Mouse (Mus musculus) lung, embryonic 16.5 days (tissue): ENCODE measurements at regions not wholly inside any gene's neighbourhood (a gene's known extent, or its start where the extent isn't known, plus 50 kb on each side); places are given as distances from the start of the nearest gene placed in this dataset.

Experiments
- ATAC-seq: fragments of 200-750 bp; cut with Nextera tagmentation; 2 replicates; pipeline ENCODE4 v1.8.0; 2017; ENCODE audit warnings: low read depth, mild to moderate bottlenecking, moderate library complexity
- H3K27ac ChIP-seq: fragments of 300-500 bp; sonication (generic); 2 replicates; pipeline ENCODE4 v1.5.1; 2014; ENCODE audit warnings: mild to moderate bottlenecking, control low read depth, low read length
- H3K27me3 ChIP-seq: fragments of 300-500 bp; sonication (generic); 2 replicates; pipeline ENCODE4 v1.6.1; 2014; ENCODE audit warnings: low read depth, low read length, mixed read lengths; ENCODE audit not compliant: control insufficient read depth, insufficient read depth
- H3K36me3 ChIP-seq: fragments of 300-500 bp; sonication (generic); 2 replicates; pipeline ENCODE4 v1.6.1; 2014; ENCODE audit warnings: low read length; ENCODE audit not compliant: control insufficient read depth, insufficient read depth
- H3K4me1 ChIP-seq: fragments of 300-500 bp; sonication (generic); replicated peaks from 2 replicates; pipeline ENCODE4 v1.6.1; 2014; ENCODE audit warnings: low read length, mixed read lengths; ENCODE audit not compliant: control insufficient read depth, insufficient read depth
- H3K4me2 ChIP-seq: fragments of 300-500 bp; sonication (generic); 2 replicates; pipeline ENCODE4 v1.6.1; 2014; ENCODE audit warnings: low read depth, low read length, control low read depth
- H3K4me3 ChIP-seq: fragments of 300-500 bp; sonication (generic); 2 replicates; pipeline ENCODE4 v1.5.1; 2014; ENCODE audit warnings: mild to moderate bottlenecking, low read length, control low read depth
- H3K9ac ChIP-seq: fragments of 300-500 bp; sonication (generic); 2 replicates; pipeline ENCODE4 v1.6.1; 2014; ENCODE audit warnings: low read length, control low read depth
- H3K9me3 ChIP-seq: fragments of 300-500 bp; sonication (generic); 2 replicates; pipeline ENCODE4 v1.6.1; 2016; ENCODE audit warnings: low read length; ENCODE audit not compliant: control insufficient read depth
- WGBS: fragments of 180-500 bp; shearing (Covaris S2); extraction: QIAGEN DNeasy Blood & Tissue Kit; methylation state at CpG from one replicate; pipeline ENCODE4 v1.1.7; 2014; 5-methylcytosine and 5-hydroxymethylcytosine counted together

DNA sequence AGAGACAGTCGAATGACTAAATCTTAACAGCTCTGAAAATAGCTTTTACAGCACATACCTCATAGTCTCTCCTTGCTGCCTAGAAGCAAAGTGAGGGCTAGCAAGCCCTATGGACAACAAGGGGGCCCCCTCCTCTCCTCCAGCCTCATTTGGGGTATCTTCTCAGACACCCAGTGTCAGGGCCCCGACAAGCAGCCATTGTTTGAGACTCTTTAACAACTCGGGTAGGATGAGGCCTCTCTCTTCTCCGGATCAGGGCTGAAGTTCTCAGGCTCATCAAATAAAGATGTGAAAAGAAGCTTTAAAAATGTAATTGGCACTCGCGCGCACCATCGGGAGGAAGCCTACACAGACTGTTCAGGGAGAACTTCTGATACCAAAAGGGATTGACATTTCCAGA is 71.8 kb upstream of the Tlk1 start:
- no peaks in the 10 kb centered on the region; the same call in 1 of the 2 replicates for H3K27me3 ChIP-seq
- H3K9me3 ChIP-seq = no peaks in the 10 kb centered on the region
- H3K36me3 ChIP-seq = no peaks in the 10 kb centered on the region
- H3K4me2 ChIP-seq = no peak overlapping the region
- no peak for ATAC-seq
- no peak overlapping the region for H3K27ac ChIP-seq
- no peak overlapping the region for H3K9ac ChIP-seq
- 89% methylated on average over 8 of the region's 8 CpGs for WGBS
- no peaks in the 10 kb centered on the region; the same call in 1 of the 2 replicates for H3K4me1 ChIP-seq
- no peak overlapping the region for H3K4me3 ChIP-seq

GRCm38 (mm10) chr2:70889522-70890100 is 64.1 kb upstream of the Tlk1 start:
- Histone ChIP-seq H3K4me3 (no peak overlapping the region), H3K27me3 (no peaks in the 10 kb centered on the region), H3K9me3 (no peaks in the 10 kb centered on the region), H3K9ac (no peak overlapping the region), H3K4me1 (no peaks in the 10 kb centered on the region), H3K27ac (no peak overlapping the region), H3K36me3 (no peaks in the 10 kb centered on the region), H3K4me2 (no peak overlapping the region)
- WGBS = 42% methylated on average over 5 of the region's 5 CpGs
- ATAC-seq = no peak

- 70% methylated on average over 5 of the region's 5 CpGs for WGBS
- H3K9ac ChIP-seq = no peak overlapping the region
- no peak overlapping the region for H3K4me2 ChIP-seq
- H3K9me3 ChIP-seq = no peaks in the 10 kb centered on the region
- H3K4me1 ChIP-seq = no peaks in the 10 kb centered on the region
- no peaks in the 10 kb centered on the region for H3K36me3 ChIP-seq
- H3K27ac ChIP-seq = no peak overlapping the region
- no peak for ATAC-seq
- H3K4me3 ChIP-seq = no peak overlapping the region
- no peaks in the 10 kb centered on the region for H3K27me3 ChIP-seq
Observed at GRCm38 (mm10) chr2:70888840-70889469, 63.4 kb upstream of the Tlk1 start.

DNA sequence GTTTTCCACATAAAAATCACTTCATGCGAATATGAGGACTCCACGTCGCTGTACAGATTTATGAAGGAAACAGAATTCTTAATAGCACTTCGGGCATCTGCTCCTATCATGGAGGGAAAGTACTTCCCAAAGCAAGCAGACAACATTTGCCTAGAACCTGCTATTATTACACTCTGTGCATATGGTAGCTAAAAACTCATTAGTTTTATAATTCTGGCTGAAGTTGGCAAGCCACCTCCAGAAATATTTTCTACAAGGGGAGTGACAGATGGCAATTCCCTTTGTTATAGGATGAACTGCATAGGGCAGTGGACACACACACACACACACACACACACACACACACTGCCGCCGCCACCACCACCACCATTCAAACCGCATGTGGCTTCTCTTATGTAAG is 61.3 kb upstream of the Tlk1 start:
- Histone ChIP-seq H3K4me1 (no peaks in the 10 kb centered on the region), H3K4me3 (no peak overlapping the region), H3K9me3 (no peaks in the 10 kb centered on the region), H3K9ac (no peak overlapping the region), H3K27me3 (no peaks in the 10 kb centered on the region), H3K4me2 (no peak overlapping the region), H3K27ac (no peak overlapping the region), H3K36me3 (no peaks in the 10 kb centered on the region)
- ATAC-seq = no peak
- 88% methylated on average over 7 of the region's 7 CpGs for WGBS

DNA sequence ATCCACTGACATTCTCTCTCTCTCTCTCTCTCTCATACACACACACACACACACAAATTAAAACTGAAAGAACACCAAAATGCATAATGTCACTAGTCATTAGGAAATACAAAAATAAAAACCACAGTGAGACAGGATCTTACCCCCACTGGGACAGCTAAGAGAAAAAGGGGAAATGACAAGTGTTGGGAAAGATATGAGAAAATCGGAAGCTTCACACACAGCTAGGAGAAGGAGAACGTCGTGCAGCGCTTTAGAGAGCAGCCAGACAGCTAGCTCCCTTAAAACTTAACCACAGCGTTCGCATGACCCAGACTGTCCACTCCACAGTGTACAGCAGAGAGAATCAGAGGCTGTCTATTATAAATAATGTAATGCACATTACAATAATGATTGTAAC is 60.1 kb upstream of the Tlk1 start:
- Histone ChIP-seq H3K36me3 (no peaks in the 10 kb centered on the region), H3K4me1 (no peaks in the 10 kb centered on the region), H3K9me3 (no peaks in the 10 kb centered on the region), H3K4me2 (no peak overlapping the region), H3K9ac (no peak overlapping the region), H3K27ac (no peak overlapping the region), H3K27me3 (no peaks in the 10 kb centered on the region), H3K4me3 (no peak overlapping the region)
- ATAC-seq = no peak
- WGBS = 88% methylated on average over 6 of the region's 6 CpGs

- H3K27ac ChIP-seq = no peak overlapping the region
- no peak overlapping the region for H3K9ac ChIP-seq
- ATAC-seq = no peak
- WGBS = 68% methylated on average over 13 of the region's 13 CpGs
- no peaks in the 10 kb centered on the region for H3K36me3 ChIP-seq
- no peaks in the 10 kb centered on the region for H3K27me3 ChIP-seq
- no peak overlapping the region for H3K4me2 ChIP-seq
- no peaks in the 10 kb centered on the region for H3K9me3 ChIP-seq
- no peaks in the 10 kb centered on the region for H3K4me1 ChIP-seq
- H3K4me3 ChIP-seq = no peak overlapping the region
Observed at GRCm38 (mm10) chr2:70877333-70878080, 52.0 kb upstream of the Tlk1 start.

GRCm38 (mm10) chr2:70876251-70876650 is 50.7 kb upstream of the Tlk1 start:
- no peak for ATAC-seq
- H3K4me3 ChIP-seq = no peak overlapping the region
- H3K27ac ChIP-seq = no peak overlapping the region
- no peaks in the 10 kb centered on the region for H3K36me3 ChIP-seq
- H3K9me3 ChIP-seq = no peaks in the 10 kb centered on the region
- no peaks in the 10 kb centered on the region for H3K27me3 ChIP-seq
- 70% methylated on average over 5 of the region's 5 CpGs for WGBS
- H3K4me1 ChIP-seq = no peaks in the 10 kb centered on the region
- H3K4me2 ChIP-seq = no peak overlapping the region
- H3K9ac ChIP-seq = no peak overlapping the region
